Mouse (Mus musculus): Measurements from ENCODE around the gene Fndc10. TPM values are rescaled to one million over a fixed set of nuclear protein-coding genes. Genes with fewer than 3 reads are reported as not detected.
"Not testable (repeated sequence)": the region's sequence is repeated elsewhere in the genome, so short reads cannot be mapped to it uniquely, and the experiment has no call there.

The Fndc10 gene
- total RNA-seq (2021): 1 to 10 TPM; 5.8 to 7.9 TPM
- long read RNA-seq, experiment 1, partial matches to known transcripts: 0 of 4 reads
- long read RNA-seq, experiment 1, other reads (novel, unspliced or antisense): 3 of 4 reads
- long read RNA-seq, experiment 2, partial matches to known transcripts: 0 of 7 reads
- long read RNA-seq, experiment 2, other reads (novel, unspliced or antisense): 4 of 7 reads

DNA sequence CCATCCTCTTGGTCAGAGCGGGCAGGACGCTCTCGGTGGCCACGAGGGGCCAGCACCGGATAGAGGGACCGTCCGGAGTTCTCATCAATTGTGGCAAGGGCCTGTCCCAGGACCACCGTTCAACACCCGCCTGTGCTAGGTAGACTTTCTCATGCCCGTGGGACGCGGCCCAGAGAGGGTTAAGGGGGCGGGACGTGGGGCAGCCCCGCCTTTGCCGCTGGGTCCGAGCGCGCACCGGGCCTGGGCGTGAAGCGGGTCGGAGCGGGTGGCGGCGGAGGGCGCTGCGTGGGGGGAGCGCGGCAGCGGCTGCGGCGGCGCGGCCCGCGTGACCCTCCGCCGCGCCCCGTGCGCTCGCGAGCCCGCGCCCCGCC is at the start of gene Fndc10:
Gene Fndc10, plus strand, starts transcription at position 232 of the 371 bp plus-strand sequence.
- DNase-seq: peak; percentile 74

GRCm38 (mm10) chr4:155645308-155645707 is 48.8 kb upstream of the Fndc10 start, which contains the start of gene Gm10563:
TSS of gene Gm10563 (minus strand) at chr4:155645408.
- DNase-seq: not testable (repeated sequence)

- DNase-seq: no peak
Observed at GRCm38 (mm10) chr4:155645721-155646120, 48.4 kb upstream of the Fndc10 start.

DNA sequence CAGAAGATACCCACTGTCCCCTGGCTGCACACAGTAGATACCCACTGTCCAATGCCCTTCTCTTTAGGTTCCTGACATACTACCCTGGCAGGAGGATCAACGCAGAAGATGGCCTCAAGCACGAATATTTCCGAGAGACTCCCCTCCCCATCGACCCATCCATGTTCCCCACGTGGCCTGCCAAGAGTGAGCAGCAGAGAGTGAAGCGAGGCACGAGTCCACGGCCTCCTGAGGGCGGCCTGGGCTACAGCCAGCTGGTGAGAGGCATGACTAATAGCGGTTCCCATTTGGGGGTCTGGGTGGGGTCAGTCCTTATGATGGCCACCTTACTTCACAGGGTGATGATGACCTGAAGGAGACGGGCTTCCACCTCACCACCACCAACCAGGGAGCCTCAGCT is 44.8 kb upstream of the Fndc10 start:
- DNase-seq: no peak

- no peak for DNase-seq
Observed at GRCm38 (mm10) chr4:155651553-155652269, 42.4 kb upstream of the Fndc10 start.

GRCm38 (mm10) chr4:155652283-155653085 is 41.7 kb upstream of the Fndc10 start:
- DNase-seq: no peak

GRCm38 (mm10) chr4:155653086-155653450 is 41.1 kb upstream of the Fndc10 start, which contains the start of gene Mmp23:
TSS of gene Mmp23 (minus strand) at chr4:155653384.
- DNase-seq: peak; percentile 68

DNA sequence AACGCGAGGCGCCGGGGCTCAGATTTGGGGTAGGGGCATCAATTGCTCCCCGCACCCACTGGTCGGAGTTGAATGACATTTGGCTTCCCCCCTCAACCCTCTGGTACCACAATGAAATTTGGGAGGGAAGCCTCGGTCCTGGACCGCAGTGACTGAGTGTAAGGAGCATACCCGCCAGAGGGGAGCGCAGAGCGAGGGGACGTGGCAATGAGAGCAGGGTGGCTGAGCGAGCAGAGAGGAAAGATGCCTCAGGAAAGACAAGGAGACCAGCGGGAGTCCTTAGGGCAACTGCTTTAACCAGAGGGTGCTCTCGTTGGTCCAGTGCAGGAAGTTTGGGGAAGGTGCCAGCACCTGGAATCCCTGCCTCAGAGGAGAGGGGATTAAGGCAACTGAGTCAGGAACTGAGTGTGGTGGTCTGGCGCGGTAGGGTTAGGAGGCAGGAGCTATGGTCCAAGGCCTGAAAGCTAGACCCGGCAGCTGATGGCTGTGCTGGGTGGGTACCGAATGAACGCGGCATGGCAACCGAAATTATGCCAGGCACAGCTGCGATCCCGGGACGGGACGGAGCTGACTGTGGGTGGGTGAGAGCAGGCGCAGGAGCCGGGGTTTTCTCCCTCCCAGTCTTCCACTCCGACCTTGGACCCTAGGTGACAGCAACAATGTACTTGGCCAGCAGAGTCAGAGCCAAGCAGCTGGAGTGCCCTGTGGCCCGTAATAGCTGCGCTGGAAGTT is 40.5 kb upstream of the Fndc10 start:
- DNase-seq: peak; percentile 53

GRCm38 (mm10) chr4:155654183-155654455 is 40.0 kb upstream of the Fndc10 start:
- no peak for DNase-seq

DNA sequence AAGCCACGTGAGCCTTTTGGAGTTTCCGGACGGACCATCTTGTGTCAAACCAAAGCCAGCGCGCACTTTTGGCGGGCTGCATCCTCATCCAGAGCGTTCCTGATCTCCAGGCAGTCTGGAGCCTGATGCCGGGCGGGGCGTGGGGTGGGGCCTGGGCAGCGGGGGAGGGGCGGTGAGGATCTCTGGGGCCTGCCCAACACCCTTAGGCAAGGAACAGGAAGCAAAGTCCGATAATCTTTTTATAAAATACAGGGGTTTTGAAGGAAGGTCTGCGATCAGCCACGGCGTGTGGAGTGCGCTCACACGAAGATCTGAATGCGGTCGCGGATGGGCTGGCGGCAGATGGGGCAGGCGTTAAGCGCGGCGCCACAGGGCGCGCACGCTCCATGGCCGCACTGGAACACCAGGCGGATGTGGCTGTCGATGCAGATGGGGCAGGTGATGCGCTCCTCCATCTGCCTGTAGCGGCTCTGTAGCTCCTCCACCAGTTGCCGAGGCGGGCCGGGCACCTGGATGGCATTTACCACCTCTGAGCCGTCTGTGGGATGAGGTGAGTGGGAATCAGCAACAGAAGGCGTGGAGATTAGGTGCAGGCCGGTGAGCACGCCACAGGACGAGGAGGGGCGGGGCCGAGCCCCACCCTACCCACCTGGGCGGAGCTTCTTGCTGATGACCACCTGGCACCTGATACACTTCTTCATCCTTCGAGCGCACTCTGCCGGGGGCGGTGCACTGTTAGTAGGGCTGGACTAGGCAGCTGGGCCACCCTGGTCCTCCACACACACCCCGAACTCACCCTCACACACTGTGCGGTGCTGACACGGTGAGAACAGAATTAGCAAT is 39.5 kb upstream of the Fndc10 start:
- DNase-seq: peak; percentile 68

DNA sequence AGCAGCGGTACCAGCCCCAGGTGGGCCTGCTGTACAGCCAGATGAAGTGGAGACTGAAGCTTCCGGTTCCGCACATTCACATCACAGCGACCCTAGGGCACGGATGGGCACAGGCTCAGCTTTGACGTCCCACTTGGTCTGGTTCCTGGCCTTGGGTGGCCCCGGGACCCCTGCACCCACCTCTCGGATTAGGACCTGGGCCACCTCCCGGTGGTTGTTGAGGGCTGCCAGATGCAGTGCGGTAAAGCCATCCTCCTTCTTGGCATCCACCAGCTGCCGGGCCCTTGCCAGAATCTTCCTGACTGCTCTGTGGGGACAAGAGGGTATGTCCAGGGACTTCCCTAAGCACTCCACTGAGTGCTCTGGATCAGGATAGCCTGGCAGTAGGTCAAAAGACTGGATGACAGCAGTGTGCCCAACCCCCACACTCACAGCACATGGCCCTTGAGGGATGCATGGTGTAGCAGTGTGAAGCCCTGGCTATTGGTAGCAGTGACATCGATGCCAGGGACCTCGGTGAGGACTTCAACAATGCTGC is 37.9 kb upstream of the Fndc10 start:
- no peak for DNase-seq

- no peak for DNase-seq
Observed at GRCm38 (mm10) chr4:155658961-155659360, 35.2 kb upstream of the Fndc10 start.

DNA sequence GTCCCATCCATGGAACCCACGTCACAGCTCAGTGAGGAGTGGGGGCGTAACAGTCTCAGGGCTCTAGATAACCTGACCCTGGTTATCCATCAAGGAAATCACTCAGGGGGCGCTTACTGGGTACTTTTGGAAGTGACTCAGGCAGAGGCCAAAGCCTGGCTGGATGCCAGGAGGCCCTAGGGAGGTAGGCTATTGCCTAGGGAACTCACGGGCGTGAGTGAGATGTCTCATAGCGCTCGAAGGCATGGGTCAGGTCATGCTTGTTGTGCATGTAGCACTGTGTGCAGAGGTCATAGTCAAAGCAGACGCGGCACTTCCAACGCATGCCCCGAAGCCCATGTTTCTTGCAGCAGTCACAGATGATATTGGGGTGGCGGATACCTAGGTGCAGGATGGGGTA is 33.5 kb upstream of the Fndc10 start:
- DNase-seq: no peak

DNA sequence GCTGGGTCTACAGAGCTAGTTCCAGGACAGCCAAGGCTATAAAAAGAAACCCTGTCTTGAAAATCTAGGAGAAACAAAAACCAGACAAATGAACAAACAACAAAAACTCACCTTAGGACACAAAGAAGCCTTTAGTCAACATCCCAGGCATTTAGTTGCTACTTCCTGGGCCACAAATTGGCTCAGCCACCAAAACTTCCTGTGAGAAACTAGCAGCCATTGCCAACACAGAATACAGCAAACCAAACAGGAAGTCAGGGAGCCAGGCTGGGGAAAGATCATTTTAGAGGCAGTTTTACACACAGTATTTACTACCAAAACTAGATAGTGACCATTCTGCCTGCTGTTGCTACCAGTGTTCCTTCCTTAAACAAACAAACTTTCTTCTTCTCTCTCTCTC is 27.2 kb upstream of the Fndc10 start:
- no peak for DNase-seq

- peak; percentile 97 for DNase-seq
Observed at GRCm38 (mm10) chr4:155668689-155669597, 25.2 kb upstream of the Fndc10 start, which contains the start of gene Mib2. TSS of gene Mib2 (minus strand) at chr4:155669198.

- no peak for DNase-seq
Observed at GRCm38 (mm10) chr4:155669598-155670075, 24.5 kb upstream of the Fndc10 start.

DNA sequence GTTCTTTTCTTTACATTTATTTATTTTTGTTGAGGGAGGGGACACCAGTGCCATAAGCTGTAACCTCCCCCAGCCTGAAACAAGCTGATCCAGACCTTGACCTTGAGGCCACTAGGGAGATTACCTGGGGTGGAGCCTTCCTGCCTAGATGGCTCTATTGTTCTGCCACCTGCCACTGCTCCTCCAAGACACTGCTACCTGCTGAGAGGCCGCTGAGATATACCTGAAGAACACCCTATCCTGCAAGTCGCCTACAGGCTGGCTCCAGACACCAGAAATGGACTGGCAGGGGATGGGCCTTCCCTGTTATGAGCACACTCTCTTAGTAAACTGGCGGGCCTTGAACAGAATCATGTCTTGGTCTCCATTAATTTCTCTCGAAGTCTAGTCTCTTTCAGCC is 23.9 kb upstream of the Fndc10 start:
- DNase-seq: not testable (repeated sequence)

GRCm38 (mm10) chr4:155672082-155672481 is 22.1 kb upstream of the Fndc10 start:
- no peak for DNase-seq

DNA sequence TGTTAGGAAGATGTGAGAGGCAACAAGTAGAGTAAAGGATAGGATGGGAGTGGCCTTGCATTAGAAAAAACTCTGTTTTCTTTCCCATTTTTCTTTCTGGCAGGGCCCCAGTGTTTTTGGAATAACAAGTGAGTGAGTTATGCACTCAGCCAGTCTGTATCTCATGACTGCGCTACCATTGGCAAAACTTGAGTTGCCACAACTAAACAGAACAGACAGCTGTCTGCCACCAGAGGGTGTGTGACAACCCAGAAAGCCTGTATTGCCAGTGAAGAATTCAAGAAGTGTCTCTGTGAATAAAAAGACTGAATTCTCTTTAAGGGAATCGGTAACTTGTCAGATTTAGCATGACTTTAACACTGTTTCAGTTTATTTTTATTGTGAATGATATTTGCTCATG is 18.2 kb upstream of the Fndc10 start:
- DNase-seq: no peak

- DNase-seq: not testable (repeated sequence)
Observed at GRCm38 (mm10) chr4:155683670-155684277, 10.4 kb upstream of the Fndc10 start.

Measured in gastrocnemius, postnatal 10 days (tissue).